Mouse (Mus musculus): ENCODE measurements around the gene Gm26566.

Gene Gm26566

GRCm38 (mm10) chr4:88715059-88715458 lies 6.5 kb upstream of the Gm26566 start:
- Histone ChIP-seq H3K9me3 (ENCODE audit: low read length) (peaks cover 24% of the 10 kb centered on the region), H3K27me3 (ENCODE audit: insufficient read depth, low read length) (no peaks in the 10 kb centered on the region), H3K4me3 (replicated peaks; ENCODE audit: low read length) (no peak overlapping the region), H3K4me1 (replicated peaks; ENCODE audit: low read depth, low read length) (no peaks in the 10 kb centered on the region), H3K36me3 (ENCODE audit: insufficient read depth, low read length) (peaks cover 14% of the 10 kb centered on the region)
- TF ChIP-seq NANOG (IDR thresholded peaks at IDR 0.05; ENCODE audit: borderline replicate concordance, low read length) (no peak), CTCF (conservative IDR thresholded peaks at IDR 0.05; ENCODE audit: low read length) (no peak), POU5F1 (IDR thresholded peaks at IDR 0.05; ENCODE audit: borderline replicate concordance, low read length) (no peak)

GRCm38 (mm10) chr4:88718715-88719114 lies 2.9 kb upstream of the Gm26566 start:
- no peak overlapping the region for H3K4me3 ChIP-seq (replicated peaks; ENCODE audit: low read length)
- TF ChIP-seq POU5F1 (IDR thresholded peaks at IDR 0.05; ENCODE audit: borderline replicate concordance, low read length) (no peak), CTCF (conservative IDR thresholded peaks at IDR 0.05; ENCODE audit: low read length) (no peak), NANOG (IDR thresholded peaks at IDR 0.05; ENCODE audit: borderline replicate concordance, low read length) (no peak)
- no peaks in the 10 kb centered on the region; the same call in 1 of the 2 replicates for H3K4me1 ChIP-seq (replicated peaks; ENCODE audit: low read depth, low read length)

GRCm38 (mm10) chr4:88723497-88724090 lies 2.0 kb downstream of the Gm26566 start:
- Histone ChIP-seq H3K4me1 (replicated peaks; ENCODE audit: low read depth, low read length) (no peaks in the 10 kb centered on the region; the same call in 1 of the 2 replicates), H3K4me3 (replicated peaks; ENCODE audit: low read length) (no peak overlapping the region), H3K9me3 (ENCODE audit: low read length) (peaks cover 88% of the 10 kb centered on the region), H3K27me3 (ENCODE audit: insufficient read depth, low read length) (no peaks in the 10 kb centered on the region), H3K36me3 (ENCODE audit: insufficient read depth, low read length) (peaks cover 21% of the 10 kb centered on the region)
- no peak for TF ChIP-seq CTCF (conservative IDR thresholded peaks at IDR 0.05; ENCODE audit: low read length)
- no peak for TF ChIP-seq POU5F1 (IDR thresholded peaks at IDR 0.05; ENCODE audit: borderline replicate concordance, low read length)

More at GRCm38 (mm10) chr4:88718715-88719114, 2.9 kb upstream of the Gm26566 start:
- Histone ChIP-seq H3K27me3 (ENCODE audit: insufficient read depth, low read length) (no peaks in the 10 kb centered on the region), H3K36me3 (ENCODE audit: insufficient read depth, low read length) (peaks cover 28% of the 10 kb centered on the region), H3K9me3 (ENCODE audit: low read length) (peaks cover 42% of the 10 kb centered on the region)

- Histone ChIP-seq H3K9me3 (ENCODE audit: low read length) (peaks cover 73% of the 10 kb centered on the region), H3K4me1 (replicated peaks; ENCODE audit: low read depth, low read length) (no peaks in the 10 kb centered on the region; the same call in 1 of the 2 replicates), H3K27me3 (ENCODE audit: insufficient read depth, low read length) (no peaks in the 10 kb centered on the region), H3K4me3 (replicated peaks; ENCODE audit: low read length) (no peak overlapping the region), H3K36me3 (ENCODE audit: insufficient read depth, low read length) (no peaks in the 10 kb centered on the region)
- TF ChIP-seq CTCF (conservative IDR thresholded peaks at IDR 0.05; ENCODE audit: low read length) (no peak), POU5F1 (IDR thresholded peaks at IDR 0.05; ENCODE audit: borderline replicate concordance, low read length) (no peak), NANOG (IDR thresholded peaks at IDR 0.05; ENCODE audit: borderline replicate concordance, low read length) (no peak)
These were observed 5.1 kb downstream of the Gm26566 start for GRCm38 (mm10) chr4:88726727-88727126.

GRCm38 (mm10) chr4:88727324-88727723 lies 5.7 kb downstream of the Gm26566 start:
- Histone ChIP-seq H3K27me3 (ENCODE audit: insufficient read depth, low read length) (no peaks in the 10 kb centered on the region), H3K9me3 (ENCODE audit: low read length) (peaks cover 72% of the 10 kb centered on the region), H3K4me1 (replicated peaks; ENCODE audit: low read depth, low read length) (no peaks in the 10 kb centered on the region), H3K36me3 (ENCODE audit: insufficient read depth, low read length) (no peaks in the 10 kb centered on the region), H3K4me3 (replicated peaks; ENCODE audit: low read length) (no peak overlapping the region)
- TF ChIP-seq NANOG (IDR thresholded peaks at IDR 0.05; ENCODE audit: borderline replicate concordance, low read length) (no peak), CTCF (conservative IDR thresholded peaks at IDR 0.05; ENCODE audit: low read length) (no peak), POU5F1 (IDR thresholded peaks at IDR 0.05; ENCODE audit: borderline replicate concordance, low read length) (no peak)

- Histone ChIP-seq H3K36me3 (ENCODE audit: insufficient read depth, low read length) (no peaks in the 10 kb centered on the region), H3K4me1 (replicated peaks; ENCODE audit: low read depth, low read length) (no peaks in the 10 kb centered on the region), H3K9me3 (ENCODE audit: low read length) (peaks cover 24% of the 10 kb centered on the region), H3K27me3 (ENCODE audit: insufficient read depth, low read length) (0 out of 2 replicates have a peak, but pooled peaks cover 6% of the 10 kb centered on the region), H3K4me3 (replicated peaks; ENCODE audit: low read length) (no peak overlapping the region)
- TF ChIP-seq POU5F1 (IDR thresholded peaks at IDR 0.05; ENCODE audit: borderline replicate concordance, low read length) (no peak), NANOG (IDR thresholded peaks at IDR 0.05; ENCODE audit: borderline replicate concordance, low read length) (no peak), CTCF (conservative IDR thresholded peaks at IDR 0.05; ENCODE audit: low read length) (peak; percentile 99)
These were observed 16.9 kb downstream of the Gm26566 start for GRCm38 (mm10) chr4:88738480-88738879.

GRCm38 (mm10) chr4:88739036-88739435 lies 17.4 kb downstream of the Gm26566 start:
- H3K4me1 ChIP-seq (replicated peaks; ENCODE audit: low read depth, low read length): no peaks in the 10 kb centered on the region
- H3K9me3 ChIP-seq (ENCODE audit: low read length): peaks cover 19% of the 10 kb centered on the region
- H3K27me3 ChIP-seq (ENCODE audit: insufficient read depth, low read length): 0 out of 2 replicates have a peak, but pooled peaks cover 6% of the 10 kb centered on the region
- no peak overlapping the region for H3K4me3 ChIP-seq (replicated peaks; ENCODE audit: low read length)
- no peaks in the 10 kb centered on the region for H3K36me3 ChIP-seq (ENCODE audit: insufficient read depth, low read length)
- TF ChIP-seq NANOG (IDR thresholded peaks at IDR 0.05; ENCODE audit: borderline replicate concordance, low read length) (no peak), POU5F1 (IDR thresholded peaks at IDR 0.05; ENCODE audit: borderline replicate concordance, low read length) (no peak), CTCF (conservative IDR thresholded peaks at IDR 0.05; ENCODE audit: low read length) (no peak)

- peaks cover 6% of the 10 kb centered on the region; the same call in 1 of the 2 replicates for H3K4me1 ChIP-seq (replicated peaks; ENCODE audit: low read depth, low read length)
- H3K9me3 ChIP-seq (ENCODE audit: low read length): no peaks in the 10 kb centered on the region
- no peak overlapping the region for H3K4me3 ChIP-seq (replicated peaks; ENCODE audit: low read length)
- TF ChIP-seq NANOG (IDR thresholded peaks at IDR 0.05; ENCODE audit: borderline replicate concordance, low read length) (no peak), POU5F1 (IDR thresholded peaks at IDR 0.05; ENCODE audit: borderline replicate concordance, low read length) (no peak), CTCF (conservative IDR thresholded peaks at IDR 0.05; ENCODE audit: low read length) (no peak)
- no peaks in the 10 kb centered on the region for H3K36me3 ChIP-seq (ENCODE audit: insufficient read depth, low read length)
- 0 out of 2 replicates have a peak, but pooled peaks cover 4% of the 10 kb centered on the region for H3K27me3 ChIP-seq (ENCODE audit: insufficient read depth, low read length)
These were observed 19.8 kb downstream of the Gm26566 start for GRCm38 (mm10) chr4:88741426-88741825.

All from E14TG2a.4 (cell line).